Mouse (Mus musculus): ENCODE measurements at regions not wholly inside any gene's neighbourhood (a gene's known extent, or its start where the extent isn't known, plus 50 kb on each side); places are given as distances from the start of the nearest gene placed in this dataset.

DNA sequence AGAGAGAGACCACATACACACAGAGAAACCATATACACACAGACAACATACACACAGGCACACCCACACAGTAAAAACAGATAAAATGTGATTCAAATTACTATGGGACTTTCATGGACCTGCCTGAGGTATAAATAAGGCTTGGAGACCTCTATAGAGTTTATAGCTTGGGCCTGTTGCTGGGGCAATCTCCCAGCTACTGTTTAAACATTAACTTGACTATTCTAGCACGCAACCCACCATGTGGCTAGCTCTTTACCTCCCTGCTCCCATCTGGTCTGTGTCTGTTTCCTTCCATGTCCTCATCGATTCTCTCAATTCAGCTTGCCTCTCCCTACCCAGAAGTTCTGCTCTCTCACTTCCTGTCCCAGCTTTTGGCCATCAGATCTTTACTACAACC is 350.5 kb upstream of the Hs6st1 start:
- intact Hi-C loops (cut with DNase I): no loop called here
- DNase-seq: no peak
- Histone ChIP-seq H3K27ac (no peak overlapping the region), H3K4me1 (ENCODE audit: control insufficient read depth, insufficient read depth, low read length) (no peaks in the 10 kb centered on the region), H3K36me3 (ENCODE audit: control insufficient read depth, insufficient read depth, low read length) (no peaks in the 10 kb centered on the region), H3K4me3 (no peak overlapping the region), H3K27me3 (ENCODE audit: control insufficient read depth, insufficient read depth, low read length) (no peaks in the 10 kb centered on the region), H3K9ac (ENCODE audit: low read depth, low read length) (no peak overlapping the region), H3K79me2 (replicated peaks; ENCODE audit: control insufficient read depth, insufficient read depth, low read length) (no peaks in the 10 kb centered on the region)
- TF ChIP-seq EP300 (IDR thresholded peaks at IDR 0.05; ENCODE audit: insufficient read depth, low read depth, low read length): no peak
- TF ChIP-seq POLR2A (IDR thresholded peaks at IDR 0.05; ENCODE audit: insufficient read depth, low read depth, low read length): no peak
- TF ChIP-seq CTCF (IDR thresholded peaks at IDR 0.05): no peak
- 81% methylated on average over 2 of the region's 2 CpGs for WGBS

DNA sequence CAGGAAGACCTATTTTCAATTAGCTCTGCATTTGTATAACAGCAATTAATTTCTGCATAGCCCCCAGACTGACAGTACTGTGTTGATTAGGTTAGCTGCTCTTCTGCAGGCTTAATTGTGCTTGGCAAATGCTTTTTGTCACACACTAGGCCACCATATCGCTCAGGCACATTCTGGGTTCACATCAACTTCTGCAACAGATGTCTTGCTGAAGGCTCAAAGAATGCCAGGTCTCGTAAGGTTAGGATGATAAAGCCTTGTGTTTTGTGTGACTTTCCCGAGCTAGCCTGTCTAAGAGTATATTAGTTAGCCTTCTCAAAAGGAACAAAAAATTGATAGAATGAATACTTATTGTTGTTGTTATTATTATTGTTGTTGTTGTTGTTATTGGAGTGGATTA is 348.1 kb upstream of the Hs6st1 start:
- intact Hi-C loops (cut with DNase I): loop anchor here (10.0 kb wide), 1 partner anchor 345 kb away; the partner anchor contains the start of gene Hs6st1

DNA sequence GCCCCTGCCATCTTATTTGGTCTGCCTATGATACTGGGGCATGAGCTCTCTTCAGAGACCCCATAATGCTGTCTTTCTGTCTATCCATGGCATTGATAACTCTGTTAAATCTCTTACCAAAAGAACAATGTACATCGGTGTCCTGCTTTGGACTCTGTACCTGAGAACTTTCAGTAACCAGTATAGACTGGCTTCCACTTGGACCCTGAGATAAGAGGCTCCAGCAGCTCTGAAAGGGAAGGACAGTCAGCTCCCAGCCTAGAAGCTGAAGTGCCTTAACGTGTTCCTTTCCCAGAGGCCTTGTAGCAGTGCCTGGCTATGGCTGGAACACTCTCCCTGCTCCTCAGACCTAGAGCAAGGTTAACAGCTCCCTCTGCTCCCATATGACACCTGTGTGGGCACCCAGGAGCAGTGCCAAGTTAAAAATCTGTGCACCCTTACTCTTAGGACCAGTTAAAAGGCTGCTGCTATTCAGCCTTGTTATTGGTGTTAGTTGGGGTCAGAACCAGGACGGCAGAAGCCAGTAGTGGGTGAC is 343.8 kb upstream of the Hs6st1 start:
- H3K27me3 ChIP-seq (ENCODE audit: control insufficient read depth, insufficient read depth, low read length): no peaks in the 10 kb centered on the region
- 57% methylated on average over 3 of the region's 3 CpGs for WGBS

More for the DNA sequence above, 348.1 kb upstream of the Hs6st1 start:
- Histone ChIP-seq H3K9ac (ENCODE audit: low read depth, low read length) (no peak overlapping the region), H3K27me3 (ENCODE audit: control insufficient read depth, insufficient read depth, low read length) (no peaks in the 10 kb centered on the region), H3K4me3 (no peak overlapping the region), H3K79me2 (replicated peaks; ENCODE audit: control insufficient read depth, insufficient read depth, low read length) (no peaks in the 10 kb centered on the region), H3K27ac (no peak overlapping the region), H3K4me1 (ENCODE audit: control insufficient read depth, insufficient read depth, low read length) (no peaks in the 10 kb centered on the region), H3K36me3 (ENCODE audit: control insufficient read depth, insufficient read depth, low read length) (no peaks in the 10 kb centered on the region)
- no peak for TF ChIP-seq CTCF (IDR thresholded peaks at IDR 0.05)
- no peak for TF ChIP-seq POLR2A (IDR thresholded peaks at IDR 0.05; ENCODE audit: insufficient read depth, low read depth, low read length)
- TF ChIP-seq EP300 (IDR thresholded peaks at IDR 0.05; ENCODE audit: insufficient read depth, low read depth, low read length): no peak
- no peak for DNase-seq
- 80% methylated on average over 3 of the region's 3 CpGs for WGBS

DNA sequence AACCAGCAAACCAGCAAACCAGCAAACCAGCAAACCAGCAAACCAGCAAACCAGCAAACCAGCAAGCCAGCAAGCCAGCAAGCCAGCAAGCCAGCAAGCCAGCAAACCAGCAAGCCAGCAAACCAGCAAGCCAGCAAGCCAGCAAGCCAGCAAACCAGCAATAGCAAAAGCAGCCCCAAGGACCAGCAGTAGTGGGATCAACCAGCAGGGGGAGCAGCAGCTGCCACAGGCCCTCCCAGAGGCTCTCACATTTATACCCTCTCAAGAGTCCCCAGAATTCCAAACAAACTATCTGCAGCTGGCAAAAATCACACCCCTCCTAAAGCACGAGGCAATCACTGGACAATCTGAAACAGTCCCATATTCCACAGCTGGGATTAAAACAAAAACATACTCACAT is 341.6 kb upstream of the Hs6st1 start:
- intact Hi-C loops (cut with DNase I): loop anchor here (10.0 kb wide), 1 partner anchor 338 kb away; the partner anchor contains the start of gene Hs6st1
- Histone ChIP-seq H3K36me3 (ENCODE audit: control insufficient read depth, insufficient read depth, low read length) (no peaks in the 10 kb centered on the region), H3K4me1 (ENCODE audit: control insufficient read depth, insufficient read depth, low read length) (no peaks in the 10 kb centered on the region), H3K4me3 (no peak overlapping the region), H3K79me2 (replicated peaks; ENCODE audit: control insufficient read depth, insufficient read depth, low read length) (no peaks in the 10 kb centered on the region), H3K27me3 (ENCODE audit: control insufficient read depth, insufficient read depth, low read length) (no peaks in the 10 kb centered on the region), H3K27ac (no peak overlapping the region), H3K9ac (ENCODE audit: low read depth, low read length) (no peak overlapping the region)
- DNase-seq: peak; percentile 41 to 64
- TF ChIP-seq CTCF (IDR thresholded peaks at IDR 0.05) (peak; percentile 65), POLR2A (IDR thresholded peaks at IDR 0.05; ENCODE audit: insufficient read depth, low read depth, low read length) (no peak)
- 48% methylated on average over 1 of the region's 1 CpGs for WGBS

More for the DNA sequence above, 343.8 kb upstream of the Hs6st1 start:
- H3K9ac ChIP-seq (ENCODE audit: low read depth, low read length): no peak overlapping the region
- no peaks in the 10 kb centered on the region for H3K79me2 ChIP-seq (replicated peaks; ENCODE audit: control insufficient read depth, insufficient read depth, low read length)
- no peak overlapping the region for H3K27ac ChIP-seq
- TF ChIP-seq CTCF (IDR thresholded peaks at IDR 0.05): no peak
- no peak for TF ChIP-seq EP300 (IDR thresholded peaks at IDR 0.05; ENCODE audit: insufficient read depth, low read depth, low read length)
- TF ChIP-seq POLR2A (IDR thresholded peaks at IDR 0.05; ENCODE audit: insufficient read depth, low read depth, low read length): no peak
- intact Hi-C loops (cut with DNase I): loop anchor here (10.0 kb wide), 1 partner anchor 340 kb away; the partner anchor contains the start of gene Hs6st1
- no peaks in the 10 kb centered on the region for H3K36me3 ChIP-seq (ENCODE audit: control insufficient read depth, insufficient read depth, low read length)
- DNase-seq: no peak
- no peaks in the 10 kb centered on the region for H3K4me1 ChIP-seq (ENCODE audit: control insufficient read depth, insufficient read depth, low read length)
- no peak overlapping the region for H3K4me3 ChIP-seq

DNA sequence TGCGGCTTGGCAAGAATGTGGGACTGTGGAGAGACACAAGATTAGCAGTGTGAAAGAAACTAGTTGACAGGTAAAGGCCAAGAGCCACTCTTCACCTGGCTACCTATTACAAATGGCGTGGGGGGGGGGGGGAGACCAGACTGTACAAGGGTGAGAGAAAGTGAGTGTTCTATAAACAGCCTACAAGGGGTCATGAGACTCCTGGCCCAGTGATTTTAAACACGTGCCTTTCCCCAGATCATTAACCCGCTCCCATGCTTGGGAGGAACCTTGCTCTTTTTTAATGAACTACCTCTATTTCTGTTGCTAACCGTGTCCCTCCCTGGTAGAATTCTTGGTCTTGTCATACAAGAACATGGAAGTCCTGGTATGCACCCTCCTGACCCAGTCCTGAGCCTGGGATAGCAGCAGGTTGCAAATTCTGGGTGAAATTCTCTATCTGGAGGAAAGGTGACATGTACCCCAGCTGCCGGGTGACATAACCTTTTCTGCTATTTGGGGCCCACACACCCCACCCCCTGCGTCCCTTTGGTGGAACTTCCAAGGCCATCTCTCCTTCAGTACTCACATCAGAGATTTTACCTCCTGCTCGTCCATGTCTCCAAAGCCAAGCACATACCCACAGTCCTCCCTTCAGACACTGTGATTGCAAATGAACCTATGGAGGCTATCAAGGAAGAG is 340.8 kb upstream of the Hs6st1 start:
- Histone ChIP-seq H3K79me2 (replicated peaks; ENCODE audit: control insufficient read depth, insufficient read depth, low read length) (no peaks in the 10 kb centered on the region), H3K27ac (no peak overlapping the region), H3K36me3 (ENCODE audit: control insufficient read depth, insufficient read depth, low read length) (no peaks in the 10 kb centered on the region), H3K4me1 (ENCODE audit: control insufficient read depth, insufficient read depth, low read length) (no peaks in the 10 kb centered on the region), H3K9ac (ENCODE audit: low read depth, low read length) (no peak overlapping the region), H3K4me3 (no peak overlapping the region), H3K27me3 (ENCODE audit: control insufficient read depth, insufficient read depth, low read length) (no peaks in the 10 kb centered on the region)
- 88% methylated on average over 8 of the region's 8 CpGs for WGBS
- TF ChIP-seq EP300 (IDR thresholded peaks at IDR 0.05; ENCODE audit: insufficient read depth, low read depth, low read length): no peak
- no peak for TF ChIP-seq CTCF (IDR thresholded peaks at IDR 0.05)
- TF ChIP-seq POLR2A (IDR thresholded peaks at IDR 0.05; ENCODE audit: insufficient read depth, low read depth, low read length): no peak
- DNase-seq: no peak
- intact Hi-C loops (cut with DNase I): loop anchor here (10.0 kb wide), 1 partner anchor 337 kb away; the partner anchor contains the start of gene Hs6st1

DNA sequence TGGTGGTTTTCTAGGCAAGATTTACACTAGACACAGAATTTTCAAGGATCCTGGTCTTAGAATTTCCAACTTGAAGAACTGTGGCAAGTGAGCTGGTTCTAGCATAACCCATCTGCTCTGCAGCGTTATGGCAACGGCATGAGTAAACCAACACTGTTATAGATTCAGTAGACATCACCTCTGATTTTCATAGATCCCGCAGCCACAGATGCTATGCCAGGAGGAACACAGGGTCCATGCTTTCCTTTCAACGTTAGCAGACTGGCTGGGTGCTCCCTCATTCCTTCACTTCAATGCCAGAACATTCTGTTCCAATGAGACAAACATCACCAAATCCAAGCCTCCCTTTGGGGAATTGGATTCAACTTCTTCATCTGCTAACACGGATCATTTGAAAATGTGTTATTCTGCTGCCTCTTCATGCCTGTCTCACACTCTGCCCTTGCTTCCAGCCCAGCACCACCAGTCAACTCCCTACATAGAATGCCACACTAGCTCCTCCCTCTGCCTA is 338.4 kb upstream of the Hs6st1 start:
- intact Hi-C loops (cut with DNase I): loop anchor here (10.0 kb wide), 1 partner anchor 335 kb away; the partner anchor contains the start of gene Hs6st1
- WGBS: 78% methylated on average over 5 of the region's 5 CpGs

More for the DNA sequence above, 338.4 kb upstream of the Hs6st1 start:
- Histone ChIP-seq H3K36me3 (ENCODE audit: control insufficient read depth, insufficient read depth, low read length) (no peaks in the 10 kb centered on the region), H3K4me1 (ENCODE audit: control insufficient read depth, insufficient read depth, low read length) (no peaks in the 10 kb centered on the region), H3K9ac (ENCODE audit: low read depth, low read length) (no peak overlapping the region), H3K27me3 (ENCODE audit: control insufficient read depth, insufficient read depth, low read length) (no peaks in the 10 kb centered on the region), H3K4me3 (no peak overlapping the region), H3K79me2 (replicated peaks; ENCODE audit: control insufficient read depth, insufficient read depth, low read length) (no peaks in the 10 kb centered on the region), H3K27ac (no peak overlapping the region)
- DNase-seq: no peak
- TF ChIP-seq POLR2A (IDR thresholded peaks at IDR 0.05; ENCODE audit: insufficient read depth, low read depth, low read length) (no peak), CTCF (IDR thresholded peaks at IDR 0.05) (no peak)

All from heart, adult 2 months (tissue).